Mouse (Mus musculus) CH12.LX (cell line): ENCODE measurements around the gene Btbd19.

Experiments
- CHD1 ChIP-seq: IDR thresholded peaks from 2 replicates; pipeline ENCODE4 v1.6.1; 2012; ENCODE audit warnings: low read depth, low read length, improper control_type of control experiment, inconsistent platforms
- E2F4 ChIP-seq: IDR thresholded peaks from 2 replicates; pipeline ENCODE4 v1.6.1; 2011; ENCODE audit warnings: low read depth, low read length, improper control_type of control experiment; ENCODE audit not compliant: insufficient replicate concordance
- EP300 ChIP-seq: IDR thresholded peaks from 2 replicates; pipeline ENCODE4 v1.6.1; 2011; ENCODE audit warnings: low read length, improper control_type of control experiment
- POLR2A ChIP-seq: IDR thresholded peaks from 2 replicates; pipeline ENCODE4 v1.6.1; 2011; ENCODE audit warnings: low read depth, mild to moderate bottlenecking, improper control_type of control experiment, low read length

- TF ChIP-seq CHD1 (no peak), POLR2A (no peak), EP300 (no peak), E2F4 (no peak)
These were observed 54.9 kb downstream of the Btbd19 start for GRCm38 (mm10) chr4:117070624-117071023.
